Mouse (Mus musculus): ENCODE measurements around the gene Grm6. TPM values are rescaled to one million over a fixed set of nuclear protein-coding genes. Genes with fewer than 3 reads are reported as not detected.

Gene Grm6
- polyA plus RNA-seq, 1 experiment from 2014 or later: 0.04 TPM

Other genes with a start within 250 kb of the Grm6 start
- 12.5 and 13.5 TPM in 2 replicates for gene Adamts2, start 248.6 kb upstream of the Grm6 start, polyA plus RNA-seq (2015; fragmentation: Nextera tagmentation; extraction: Ambion mirVana)
- gene Zfp354c, start 23.0 kb upstream of the Grm6 start, polyA plus RNA-seq (2015; fragmentation: Nextera tagmentation; extraction: Ambion mirVana): 21.5 and 23.9 TPM in 2 replicates
- 0.53 and 0.85 TPM in 2 replicates for gene Zfp879, start 9.1 kb upstream of the Grm6 start, polyA plus RNA-seq (2015; fragmentation: Nextera tagmentation; extraction: Ambion mirVana)
- gene Zfp454, start 37.0 kb downstream of the Grm6 start, polyA plus RNA-seq (2015; fragmentation: Nextera tagmentation; extraction: Ambion mirVana): 8.1 and 9.2 TPM in 2 replicates
- gene Zfp2, start 65.5 kb downstream of the Grm6 start, polyA plus RNA-seq (2015; fragmentation: Nextera tagmentation; extraction: Ambion mirVana): 13.0 and 13.3 TPM in 2 replicates
- gene Zfp354b, start 80.9 kb downstream of the Grm6 start, polyA plus RNA-seq (2015; fragmentation: Nextera tagmentation; extraction: Ambion mirVana): 1.3 and 1.4 TPM in 2 replicates
- not detected in 2 replicates for gene 4933414I15Rik, start 93.1 kb downstream of the Grm6 start, polyA plus RNA-seq (2015; fragmentation: Nextera tagmentation; extraction: Ambion mirVana)
- gene Prop1, start 103.1 kb downstream of the Grm6 start, polyA plus RNA-seq (2015; fragmentation: Nextera tagmentation; extraction: Ambion mirVana): not detected in 2 replicates
- not detected in 2 replicates for gene Olfr1378, start 115.8 kb downstream of the Grm6 start, polyA plus RNA-seq (2015; fragmentation: Nextera tagmentation; extraction: Ambion mirVana)
- not detected in 2 replicates for gene Olfr1377, start 131.3 kb downstream of the Grm6 start, polyA plus RNA-seq (2015; fragmentation: Nextera tagmentation; extraction: Ambion mirVana)
- gene Olfr51, start 152.9 kb downstream of the Grm6 start, polyA plus RNA-seq (2015; fragmentation: Nextera tagmentation; extraction: Ambion mirVana): not detected in 2 replicates
- not detected in 2 replicates for gene Olfr54, start 163.6 kb downstream of the Grm6 start, polyA plus RNA-seq (2015; fragmentation: Nextera tagmentation; extraction: Ambion mirVana)
- not detected in 2 replicates for gene Olfr1375, start 197.4 kb downstream of the Grm6 start, polyA plus RNA-seq (2015; fragmentation: Nextera tagmentation; extraction: Ambion mirVana)
- gene Zfp354a, start 208.6 kb downstream of the Grm6 start, polyA plus RNA-seq (2015; fragmentation: Nextera tagmentation; extraction: Ambion mirVana): 7.8 and 10.2 TPM in 2 replicates

All from lung, embryonic 15.5 days (tissue).